Mouse (Mus musculus): Measurements from ENCODE around the gene Itpripl2. TPM values are rescaled to one million over a fixed set of nuclear protein-coding genes. Genes with fewer than 3 reads are reported as not detected.

Gene Itpripl2
- polyA plus RNA-seq (2016; fragmentation: Nextera tagmentation; extraction: Ambion mirVana), result 0.82 and 0.95 TPM in 2 replicates

GRCm38 (mm10) chr7:118491431-118492147 is at the start of gene Itpripl2:
Itpripl2 (minus strand) TSS chr7:118491975.
- H3K36me3 ChIP-seq (replicated peaks), result no peaks in the 10 kb centered on the region; the same call in 1 of the 2 replicates
- H3K27ac ChIP-seq, result peak within 1 kb of the TSS; percentile 88
- H3K4me1 ChIP-seq, result peaks cover 40% of the 10 kb centered on the region
- H3K9me3 ChIP-seq, result no peaks in the 10 kb centered on the region
- peak within 1 kb of the TSS; percentile 75 for H3K4me3 ChIP-seq
- peaks cover 67% of the 10 kb centered on the region for H3K27me3 ChIP-seq (ENCODE audit: poor library complexity, severe bottlenecking)
- peak; percentile 72 for DNase-seq (ENCODE audit: extremely low spot score, low spot score)
- under 1% methylated on average over 55 of the region's 55 CpGs for WGBS

DNA sequence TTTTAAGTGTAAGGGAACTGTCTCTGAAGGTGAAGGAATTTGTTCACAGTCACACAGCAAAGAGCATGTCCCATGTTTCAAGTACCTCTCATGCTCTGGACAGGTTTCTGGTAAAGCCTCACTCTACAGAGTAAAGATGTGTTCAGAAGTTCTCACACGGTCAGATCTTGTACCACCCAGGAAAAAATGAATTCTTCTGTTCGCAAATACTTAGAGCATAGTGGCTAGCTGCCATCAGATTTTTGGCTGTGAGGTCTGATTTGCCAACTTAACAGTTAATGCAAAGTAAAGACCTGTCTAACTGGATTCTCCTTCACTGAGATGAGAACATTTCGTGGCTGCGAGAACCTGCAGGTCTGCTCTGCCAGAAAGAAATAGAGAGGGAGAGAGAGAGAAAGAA is 43.3 kb upstream of the Itpripl2 start:
- no peak for DNase-seq (ENCODE audit: extremely low spot score, low spot score)
- Histone ChIP-seq H3K4me3 (no peak overlapping the region), H3K27me3 (ENCODE audit: poor library complexity, severe bottlenecking) (no peaks in the 10 kb centered on the region), H3K9me3 (no peaks in the 10 kb centered on the region), H3K36me3 (replicated peaks) (peaks cover 9% of the 10 kb centered on the region), H3K27ac (no peak overlapping the region), H3K4me1 (peaks cover 14% of the 10 kb centered on the region)
- WGBS, result 93% methylated on average over 4 of the region's 4 CpGs

- peaks cover 14% of the 10 kb centered on the region for H3K4me1 ChIP-seq
- H3K4me3 ChIP-seq, result no peak overlapping the region
- H3K27me3 ChIP-seq (ENCODE audit: poor library complexity, severe bottlenecking), result no peaks in the 10 kb centered on the region
- 81% methylated on average over 3 of the region's 3 CpGs for WGBS
- H3K36me3 ChIP-seq (replicated peaks), result peaks cover 6% of the 10 kb centered on the region
- no peak for DNase-seq (ENCODE audit: extremely low spot score, low spot score)
- no peak overlapping the region for H3K27ac ChIP-seq
- no peaks in the 10 kb centered on the region for H3K9me3 ChIP-seq
Observed at GRCm38 (mm10) chr7:118534326-118534725, 42.6 kb upstream of the Itpripl2 start.

DNA sequence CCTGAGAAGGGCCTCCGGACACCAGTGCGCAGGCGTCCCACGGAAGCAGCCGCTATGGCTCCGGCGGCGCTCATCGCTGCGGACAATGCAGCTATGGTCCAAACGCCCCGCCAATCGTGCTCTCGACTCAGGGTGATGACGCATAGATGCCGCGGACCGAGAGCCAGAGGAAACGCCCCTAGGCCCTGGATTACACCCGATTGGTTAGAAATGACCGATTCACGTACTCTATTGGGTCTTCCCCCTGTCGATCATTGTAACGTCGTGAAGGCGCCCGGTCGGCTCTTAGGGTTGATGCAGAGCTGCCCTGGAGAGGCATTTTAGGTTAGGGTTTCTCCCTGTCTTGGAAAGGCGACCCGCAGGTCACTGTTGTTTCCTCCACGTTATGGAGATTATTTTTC is 41.4 kb upstream of the Itpripl2 start, which contains the start of gene Coq7:
Gene Coq7 (minus strand): TSS at position 179 of the 401 bp plus-strand sequence.
- WGBS, result under 1% methylated on average over 31 of the region's 31 CpGs
- peak; percentile 97 for DNase-seq (ENCODE audit: extremely low spot score, low spot score)

DNA sequence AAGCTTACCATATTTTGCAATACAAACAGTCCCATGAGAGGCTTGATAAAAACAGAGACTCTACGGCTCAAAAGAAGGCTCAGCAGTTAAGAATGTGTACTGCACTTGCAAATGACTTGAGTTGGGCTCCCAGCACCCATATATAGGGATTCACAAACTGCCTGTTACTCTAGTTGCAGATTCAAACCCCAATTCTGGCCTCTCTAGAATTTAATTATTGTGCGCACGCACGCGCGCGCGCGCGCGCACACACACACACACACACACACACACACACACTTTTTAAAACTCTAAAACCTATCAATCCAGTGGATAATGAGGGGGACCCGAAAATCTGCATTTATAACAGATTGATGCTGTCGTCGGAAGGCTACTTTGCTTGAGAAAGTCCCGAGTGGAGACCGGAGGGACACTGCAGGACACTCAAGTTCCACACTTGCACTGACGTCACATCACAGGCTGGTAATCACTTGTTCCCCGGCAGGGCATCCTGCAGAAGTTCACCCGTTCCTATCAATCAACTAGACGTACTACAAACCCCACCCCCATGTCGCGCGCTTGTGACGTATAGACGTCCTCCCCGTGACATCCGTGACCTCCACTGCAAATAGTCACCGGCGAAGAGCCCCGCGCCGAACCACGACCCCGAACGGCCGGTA is 40.9 kb upstream of the Itpripl2 start:
- WGBS, result 1% methylated on average over 36 of the region's 36 CpGs
- Histone ChIP-seq H3K36me3 (replicated peaks) (peaks cover 17% of the 10 kb centered on the region), H3K4me1 (peaks cover 14% of the 10 kb centered on the region), H3K27ac (peak overlapping the region; percentile 95), H3K27me3 (ENCODE audit: poor library complexity, severe bottlenecking) (no peaks in the 10 kb centered on the region), H3K4me3 (peak overlapping the region; percentile 63), H3K9me3 (no peaks in the 10 kb centered on the region)
- peak; percentile 98 for DNase-seq (ENCODE audit: extremely low spot score, low spot score)

More for the DNA sequence above, 41.4 kb upstream of the Itpripl2 start, which contains the start of gene Coq7:
- peak within 1 kb of the TSS; percentile 95 for H3K27ac ChIP-seq
- no peaks in the 10 kb centered on the region for H3K27me3 ChIP-seq (ENCODE audit: poor library complexity, severe bottlenecking)
- peaks cover 12% of the 10 kb centered on the region for H3K36me3 ChIP-seq (replicated peaks)
- peaks cover 14% of the 10 kb centered on the region for H3K4me1 ChIP-seq
- H3K9me3 ChIP-seq, result no peaks in the 10 kb centered on the region
- H3K4me3 ChIP-seq, result peak within 1 kb of the TSS; percentile 63

DNA sequence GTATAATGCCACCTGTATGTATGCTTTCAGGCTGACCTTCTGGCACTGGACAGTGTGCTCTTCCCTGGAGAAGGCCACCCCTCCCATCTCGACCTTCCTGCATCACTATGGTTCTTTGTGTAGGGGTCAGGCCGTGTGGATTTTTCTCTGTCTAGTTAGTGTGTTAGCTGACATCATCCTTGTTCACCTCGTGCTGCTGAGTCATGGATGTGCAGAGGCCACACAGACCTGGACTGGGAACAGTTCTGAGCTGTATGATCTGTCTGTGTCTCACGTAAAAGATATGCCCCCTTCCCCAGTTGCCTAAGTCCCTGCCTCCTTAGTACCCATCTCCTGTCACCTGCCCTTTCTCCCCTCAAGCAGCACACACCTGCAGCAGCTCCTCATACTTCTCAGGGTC is 35.2 kb upstream of the Itpripl2 start:
- Histone ChIP-seq H3K27ac (no peak overlapping the region), H3K4me3 (no peak overlapping the region), H3K4me1 (peaks cover 2% of the 10 kb centered on the region), H3K27me3 (ENCODE audit: poor library complexity, severe bottlenecking) (no peaks in the 10 kb centered on the region), H3K36me3 (replicated peaks) (peaks cover 60% of the 10 kb centered on the region), H3K9me3 (no peaks in the 10 kb centered on the region)
- no peak for DNase-seq (ENCODE audit: extremely low spot score, low spot score)
- WGBS, result 89% methylated on average over 4 of the region's 4 CpGs

DNA sequence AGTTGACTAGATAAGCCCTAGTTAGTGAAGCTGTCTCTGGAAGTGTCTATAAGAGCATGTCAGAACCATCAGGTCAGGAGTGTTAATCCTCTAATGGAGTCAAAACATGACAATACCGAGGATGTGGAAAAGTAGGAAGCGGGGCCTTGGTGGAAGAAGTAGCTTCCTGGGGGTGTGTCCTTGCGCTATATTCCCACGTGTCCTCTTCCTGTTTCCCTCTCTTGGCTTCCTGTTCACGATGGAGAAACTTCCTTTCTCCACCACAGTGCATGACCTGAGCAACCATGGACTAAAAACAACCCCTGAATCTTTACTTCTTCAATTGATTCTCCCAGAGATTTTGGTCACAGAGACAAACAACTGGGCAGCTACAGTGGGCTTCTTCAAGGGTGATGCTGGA is 30.3 kb upstream of the Itpripl2 start:
- Histone ChIP-seq H3K27me3 (ENCODE audit: poor library complexity, severe bottlenecking) (0 out of 2 replicates have a peak, but pooled peaks cover 5% of the 10 kb centered on the region), H3K9me3 (no peaks in the 10 kb centered on the region), H3K4me1 (peaks cover 8% of the 10 kb centered on the region; the same call in 1 of the 2 replicates), H3K4me3 (no peak overlapping the region), H3K36me3 (replicated peaks) (peaks cover 37% of the 10 kb centered on the region), H3K27ac (no peak overlapping the region)
- no peak for DNase-seq (ENCODE audit: extremely low spot score, low spot score)
- WGBS, result 90% methylated on average over 5 of the region's 5 CpGs

DNA sequence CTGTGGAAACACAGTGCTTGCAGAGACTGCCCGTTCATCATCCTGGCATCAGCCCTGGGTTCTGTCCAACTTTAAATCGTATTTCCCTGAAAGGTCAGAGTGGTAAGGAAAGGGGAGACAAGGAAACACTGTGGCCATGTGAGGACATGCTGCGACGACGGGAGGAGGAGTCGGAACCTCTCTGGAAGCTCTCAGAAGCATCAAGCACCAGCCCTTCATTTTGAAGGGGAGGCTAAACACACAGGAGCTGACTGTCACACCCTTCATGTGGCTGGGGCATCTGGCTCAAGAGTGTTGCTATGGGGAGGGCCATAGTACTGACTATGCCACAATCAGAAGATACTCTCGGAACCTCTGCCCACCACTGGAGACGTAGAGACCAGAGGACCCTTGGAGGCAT is 27.9 kb upstream of the Itpripl2 start:
- H3K36me3 ChIP-seq (replicated peaks), result peaks cover 13% of the 10 kb centered on the region
- H3K27ac ChIP-seq, result no peak overlapping the region
- no peak overlapping the region for H3K4me3 ChIP-seq
- 0 out of 2 replicates have a peak, but pooled peaks cover 5% of the 10 kb centered on the region for H3K27me3 ChIP-seq (ENCODE audit: poor library complexity, severe bottlenecking)
- H3K9me3 ChIP-seq, result no peaks in the 10 kb centered on the region
- no peak for DNase-seq (ENCODE audit: extremely low spot score, low spot score)
- H3K4me1 ChIP-seq, result peaks cover 9% of the 10 kb centered on the region; the same call in 1 of the 2 replicates
- WGBS, result 88% methylated on average over 8 of the region's 8 CpGs

DNA sequence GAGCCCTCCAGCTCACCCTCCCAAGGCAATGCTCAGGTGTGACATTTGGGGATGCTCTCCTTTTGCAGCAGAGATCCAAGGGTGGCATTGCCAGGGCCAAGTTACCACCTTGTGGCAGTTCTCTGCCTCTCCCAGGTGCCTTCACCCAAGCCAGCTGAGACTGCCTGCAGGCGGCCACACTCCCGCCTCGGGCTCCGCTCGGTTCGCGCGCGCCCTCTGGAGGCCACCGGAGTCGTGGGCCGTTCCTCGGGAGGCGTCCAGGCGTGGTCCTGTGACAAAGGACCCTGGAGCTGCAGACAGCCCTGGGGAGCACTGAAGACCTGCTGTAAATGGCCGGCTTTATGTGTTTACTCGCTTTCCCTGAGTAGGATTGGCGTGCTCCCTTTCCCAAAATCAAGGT is 26.9 kb upstream of the Itpripl2 start:
- Histone ChIP-seq H3K4me3 (no peak overlapping the region), H3K4me1 (peaks cover 12% of the 10 kb centered on the region), H3K9me3 (no peaks in the 10 kb centered on the region), H3K27ac (peak overlapping the region; percentile 62), H3K27me3 (ENCODE audit: poor library complexity, severe bottlenecking) (0 out of 2 replicates have a peak, but pooled peaks cover 5% of the 10 kb centered on the region), H3K36me3 (replicated peaks) (peaks cover 9% of the 10 kb centered on the region; the same call in 1 of the 2 replicates)
- peak; percentile 76 for DNase-seq (ENCODE audit: extremely low spot score, low spot score)
- WGBS, result 1% methylated on average over 18 of the region's 18 CpGs

DNA sequence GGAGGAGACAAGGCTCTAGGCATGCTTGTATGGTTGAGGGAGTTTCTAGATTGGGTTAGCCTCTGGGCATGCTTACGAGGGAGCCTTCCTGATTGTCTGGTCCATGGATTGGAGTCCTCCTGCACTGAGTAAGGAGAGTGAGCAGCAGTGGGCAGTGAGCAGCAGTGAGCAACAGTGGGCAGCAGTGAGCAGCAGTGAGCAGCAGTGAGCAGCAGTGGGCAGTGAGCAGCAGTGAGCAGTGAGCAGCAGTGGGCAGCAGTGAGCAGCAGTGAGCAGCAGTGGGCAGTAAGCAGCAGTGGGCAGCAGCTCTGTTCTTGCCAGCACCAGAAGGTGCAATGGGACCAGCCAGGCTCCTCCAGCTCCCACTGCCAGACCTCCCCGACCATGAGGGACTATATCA is 26.0 kb upstream of the Itpripl2 start:
- Histone ChIP-seq H3K27ac (no peak overlapping the region), H3K4me1 (peaks cover 21% of the 10 kb centered on the region), H3K27me3 (ENCODE audit: poor library complexity, severe bottlenecking) (0 out of 2 replicates have a peak, but pooled peaks cover 5% of the 10 kb centered on the region), H3K36me3 (replicated peaks) (peaks cover 6% of the 10 kb centered on the region; the same call in 1 of the 2 replicates), H3K9me3 (no peaks in the 10 kb centered on the region), H3K4me3 (no peak overlapping the region)
- 79% methylated on average over 2 of the region's 2 CpGs for WGBS
- DNase-seq (ENCODE audit: extremely low spot score, low spot score), result no peak

- Histone ChIP-seq H3K27ac (no peak overlapping the region), H3K4me3 (no peak overlapping the region), H3K9me3 (no peaks in the 10 kb centered on the region), H3K36me3 (replicated peaks) (no peaks in the 10 kb centered on the region), H3K27me3 (ENCODE audit: poor library complexity, severe bottlenecking) (no peaks in the 10 kb centered on the region), H3K4me1 (peaks cover 8% of the 10 kb centered on the region)
- no peak for DNase-seq (ENCODE audit: extremely low spot score, low spot score)
- 82% methylated on average over 7 of the region's 7 CpGs for WGBS
Observed at GRCm38 (mm10) chr7:118508556-118508955, 16.8 kb upstream of the Itpripl2 start.

DNA sequence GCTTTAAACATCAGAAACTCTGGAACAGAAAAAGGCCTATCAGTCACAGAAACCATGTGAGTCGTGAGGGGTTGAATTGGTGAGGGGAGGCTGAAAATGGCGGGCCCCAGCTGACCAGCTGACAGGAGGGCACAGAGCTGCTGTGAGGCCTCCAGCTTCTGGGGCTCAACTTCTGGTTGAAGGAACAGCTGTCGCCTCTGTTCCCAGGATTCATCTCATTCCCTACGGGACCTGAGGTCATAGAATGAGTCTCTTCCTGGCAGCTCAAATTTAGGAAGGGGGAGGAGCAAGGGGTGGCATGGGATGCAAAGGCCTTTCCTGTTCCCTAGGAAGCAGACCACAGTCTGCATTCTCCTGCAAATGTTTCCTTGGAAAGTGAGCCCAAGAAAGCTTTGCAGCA is 12.1 kb upstream of the Itpripl2 start:
- Histone ChIP-seq H3K27me3 (ENCODE audit: poor library complexity, severe bottlenecking) (no peaks in the 10 kb centered on the region), H3K4me3 (no peak overlapping the region), H3K9me3 (no peaks in the 10 kb centered on the region), H3K36me3 (replicated peaks) (no peaks in the 10 kb centered on the region), H3K4me1 (0 out of 2 replicates have a peak, but pooled peaks cover 4% of the 10 kb centered on the region), H3K27ac (no peak overlapping the region)
- 68% methylated on average over 4 of the region's 4 CpGs for WGBS
- no peak for DNase-seq (ENCODE audit: extremely low spot score, low spot score)

DNA sequence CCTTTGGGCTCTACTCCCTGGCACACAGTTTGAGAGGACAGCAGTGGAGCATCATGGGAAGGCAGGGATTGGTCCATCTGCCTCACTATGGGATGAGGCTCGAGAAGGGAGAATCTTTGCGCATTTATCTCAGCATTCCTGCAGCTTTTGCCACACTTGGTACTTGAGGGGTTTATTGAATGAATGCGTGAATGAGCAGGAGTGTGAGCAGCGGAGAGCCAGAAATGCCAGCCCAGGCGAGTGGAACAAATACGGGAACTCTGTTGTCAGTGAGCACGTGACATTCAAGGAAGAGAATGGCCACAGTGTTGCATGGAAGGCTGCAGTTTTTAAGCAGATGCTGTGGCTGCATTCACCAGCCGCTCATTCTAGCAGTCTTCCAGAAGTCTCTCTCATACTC is 10.6 kb upstream of the Itpripl2 start:
- DNase-seq (ENCODE audit: extremely low spot score, low spot score), result no peak
- no peaks in the 10 kb centered on the region for H3K36me3 ChIP-seq (replicated peaks)
- no peaks in the 10 kb centered on the region for H3K27me3 ChIP-seq (ENCODE audit: poor library complexity, severe bottlenecking)
- WGBS, result 78% methylated on average over 8 of the region's 8 CpGs
- H3K4me1 ChIP-seq, result 0 out of 2 replicates have a peak, but pooled peaks cover 4% of the 10 kb centered on the region
- H3K27ac ChIP-seq, result no peak overlapping the region
- no peaks in the 10 kb centered on the region for H3K9me3 ChIP-seq
- H3K4me3 ChIP-seq, result no peak overlapping the region

Data from forebrain, embryonic 10.5 days (tissue).